14 mouse cellular contexts compared by ENCODE assay signal in the genomic region with DNA sequence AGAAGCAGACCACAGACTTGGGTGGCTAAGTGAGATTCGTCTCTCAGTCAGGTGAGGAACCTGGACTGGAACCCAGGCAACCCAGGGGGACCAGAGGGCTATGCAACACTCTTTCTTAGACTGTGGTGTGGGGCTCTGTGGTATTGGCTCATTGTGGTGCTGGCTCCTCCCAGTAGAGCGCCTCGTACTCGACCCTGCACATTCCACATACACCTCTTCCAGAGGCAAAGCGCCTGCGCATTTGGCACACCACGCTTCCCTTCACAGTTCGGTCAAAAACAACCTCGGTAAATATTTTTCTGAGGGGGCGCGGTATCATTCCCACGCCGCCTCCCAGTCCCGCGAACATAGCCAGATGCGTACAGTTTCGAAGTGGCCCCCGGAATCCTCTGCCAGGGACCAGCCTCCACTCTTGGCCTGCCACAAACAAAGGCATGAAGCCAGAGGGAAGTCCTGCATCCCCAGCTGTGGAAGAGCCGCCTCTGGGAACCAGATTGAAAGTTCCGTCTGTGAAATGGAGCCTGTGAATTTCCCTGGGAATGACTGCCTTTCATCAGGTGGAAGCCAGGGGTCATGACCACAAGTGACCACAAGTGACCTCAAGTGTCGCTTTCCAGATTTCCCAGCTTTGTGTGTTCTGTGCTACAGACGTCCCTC. TPM values are rescaled to one million over a fixed set of nuclear protein-coding genes. Genes with fewer than 3 reads are reported as not detected.
A peak's percentile ranks its signal among the peaks of the same experiment; 100 is the strongest.
DNase-seq lines count a peak whose midpoint lies in the region; ATAC-seq and TF ChIP-seq lines count a peak whose summit lies in the region.
"Had no signal": no experiment of that assay in that cellular context is flagged by ENCODE, and none has a peak within 500 bp of the region (broad histone marks: within the 10 kb centered on the region; RNA-seq: fewer than 3 reads in every experiment).

No protein-coding gene starts in this region.

- H3K27me3 ChIP-seq in ES-Bruce4 (ENCODE audit: control insufficient read depth, insufficient read depth, low read length, poor library complexity, severe bottlenecking), result no peaks in the 10 kb centered on the region
- H3K27me3 ChIP-seq in heart, adult 2 months (ENCODE audit: control insufficient read depth, insufficient read depth, low read length), result no peaks in the 10 kb centered on the region
- no peaks in the 10 kb centered on the region for H3K27me3 ChIP-seq in midbrain, embryonic 11.5 days (ENCODE audit: control insufficient read depth, insufficient read depth, low read length)
- H3K27me3 ChIP-seq: embryonic facial prominence, embryonic 15.5 days; hindbrain, embryonic 12.5 days had no signal

- no peaks in the 10 kb centered on the region for H3K9me3 ChIP-seq in ES-Bruce4 (replicated peaks; ENCODE audit: control insufficient read depth, insufficient read depth, low read length, poor library complexity, severe bottlenecking)
- no peaks in the 10 kb centered on the region for H3K9me3 ChIP-seq in midbrain, embryonic 11.5 days (ENCODE audit: control insufficient read depth, low read length)
- H3K9me3 ChIP-seq: embryonic facial prominence, embryonic 15.5 days; hindbrain, embryonic 12.5 days had no signal

- H3K4me1 ChIP-seq in ES-Bruce4 (ENCODE audit: control insufficient read depth, insufficient read depth, low read length), result no peaks in the 10 kb centered on the region
- peaks cover 39% of the 10 kb centered on the region for H3K4me1 ChIP-seq in heart, adult 2 months (ENCODE audit: control insufficient read depth, insufficient read depth, low read length)
- peaks cover 3% of the 10 kb centered on the region; the same call in 1 of the 2 replicates for H3K4me1 ChIP-seq in midbrain, embryonic 11.5 days (ENCODE audit: control insufficient read depth, insufficient read depth, low read length)

- no peak for TF ChIP-seq POLR2A in ES-Bruce4 (IDR thresholded peaks at IDR 0.05; ENCODE audit: insufficient read depth, low read length)
- no peak for TF ChIP-seq POLR2A in heart, adult 2 months (IDR thresholded peaks at IDR 0.05; ENCODE audit: insufficient read depth, low read depth, low read length)

- no peak overlapping the region; the same call in 1 of the 2 replicates for H3K9ac ChIP-seq in ES-Bruce4 (ENCODE audit: low read depth, poor library complexity, severe bottlenecking)
- no peak overlapping the region for H3K9ac ChIP-seq in heart, adult 2 months (ENCODE audit: low read depth, low read length)
- H3K9ac ChIP-seq in midbrain, embryonic 11.5 days (ENCODE audit: low read length), result no peak overlapping the region
- H3K9ac ChIP-seq: embryonic facial prominence, embryonic 15.5 days; hindbrain, embryonic 12.5 days; liver, postnatal 0 days had no signal

- 45% methylated on average over 22 of the region's 22 CpGs for WGBS in heart, adult 2 months
- WGBS in midbrain, embryonic 11.5 days, result 80% methylated on average over 22 of the region's 22 CpGs

- peak overlapping the region; percentile 62 for H3K27ac ChIP-seq in gastrocnemius, adult 2 months
- H3K27ac ChIP-seq in ES-Bruce4 (ENCODE audit: insufficient read depth, low read length), result no peak overlapping the region
- H3K27ac ChIP-seq in heart, adult 2 months, result peak overlapping the region; percentile 73
- H3K27ac ChIP-seq in midbrain, embryonic 11.5 days (ENCODE audit: low read depth, low read length), result no peak overlapping the region
- H3K27ac ChIP-seq: embryonic facial prominence, embryonic 15.5 days; hindbrain, embryonic 12.5 days had no signal

- no peak for TF ChIP-seq EP300 in ES-Bruce4 (IDR thresholded peaks at IDR 0.05; ENCODE audit: insufficient read depth, low read depth, low read length)
- TF ChIP-seq EP300 in heart, adult 2 months (IDR thresholded peaks at IDR 0.05; ENCODE audit: insufficient read depth, low read depth, low read length), result 0 out of 2 replicates have a peak, but pooled peaks have one; percentile 18

- TF ChIP-seq CTCF in gastrocnemius, adult 2 months (IDR thresholded peaks at IDR 0.05), result no peak
- TF ChIP-seq CTCF in ES-Bruce4 (IDR thresholded peaks at IDR 0.05; ENCODE audit: low read depth, low read length), result no peak
- TF ChIP-seq CTCF in heart, adult 2 months (IDR thresholded peaks at IDR 0.05), result 0 out of 2 replicates have a peak, but pooled peaks have one; percentile 19

- H3K79me2 ChIP-seq in heart, adult 2 months (replicated peaks; ENCODE audit: control insufficient read depth, insufficient read depth, low read length), result no peaks in the 10 kb centered on the region; the same call in 1 of the 2 replicates

- H3K4me3 ChIP-seq in gastrocnemius, adult 2 months, result peak overlapping the region; percentile 45
- peak overlapping the region; percentile 24 for H3K4me3 ChIP-seq in ES-Bruce4 (ENCODE audit: low read depth, low read length)
- H3K4me3 ChIP-seq in heart, adult 2 months, result 0 out of 2 replicates have a peak overlapping the region, but pooled peaks have one; percentile 6
- no peak overlapping the region for H3K4me3 ChIP-seq in midbrain, embryonic 11.5 days (ENCODE audit: low read depth, low read length)
- H3K4me3 ChIP-seq: embryonic facial prominence, embryonic 15.5 days; hindbrain, embryonic 12.5 days had no signal

- DNase-seq in gastrocnemius, adult 2 months, result peak; percentile 35
- DNase-seq in gastrocnemius, postnatal 36 days, result no peak
- DNase-seq in heart, adult 2 months, result peak; percentile 66 to 76
- peak; percentile 67 for DNase-seq in kidney, postnatal 14 days
- no peak for DNase-seq in right cerebral cortex, adult 18-20 months
- DNase-seq in frontal cortex, postnatal 10 days (ENCODE audit: low spot score in 2 of 2), result no peak
- DNase-seq in midbrain, embryonic 11.5 days (ENCODE audit: low spot score, missing footprints), result no peak
- DNase-seq: adrenal gland, postnatal 10 days; cerebellum, adult 11-12 months; left cerebral cortex, postnatal 4 days; liver, postnatal 0 days had no signal

- H3K36me3 ChIP-seq in ES-Bruce4 (ENCODE audit: control insufficient read depth, insufficient read depth, low read length, poor library complexity, severe bottlenecking), result no peaks in the 10 kb centered on the region
- peaks cover 9% of the 10 kb centered on the region; the same call in 1 of the 2 replicates for H3K36me3 ChIP-seq in heart, adult 2 months (ENCODE audit: control insufficient read depth, insufficient read depth, low read length)
- no peaks in the 10 kb centered on the region for H3K36me3 ChIP-seq in midbrain, embryonic 11.5 days (ENCODE audit: control insufficient read depth, insufficient read depth, low read length)
- H3K36me3 ChIP-seq: embryonic facial prominence, embryonic 15.5 days; hindbrain, embryonic 12.5 days had no signal

- no peak for ATAC-seq in midbrain, embryonic 11.5 days (ENCODE audit: low FRiP score)
- ATAC-seq: liver, postnatal 0 days had no signal

- intact Hi-C loops in gastrocnemius, adult 2 months (cut with DNase I), result no loop called here
- intact Hi-C loops in gastrocnemius, postnatal 36 days (cut with DNase I), result no loop called here
- intact Hi-C loops in heart, adult 2 months (cut with DNase I), result no loop called here

- no peak overlapping the region for H3K4me2 ChIP-seq in midbrain, embryonic 11.5 days
- H3K4me2 ChIP-seq: embryonic facial prominence, embryonic 15.5 days; hindbrain, embryonic 12.5 days had no signal

RNA-seq across cellular contexts. Expression of gene Podxl, which starts 12.8 kb away (rescaled TPM):
- 10 to 100 TPM; 22.0 to 31.9 TPM for total RNA-seq in gastrocnemius, adult 2 months (2021)
- 10 to 100 TPM; 15.7 to 20.8 TPM for total RNA-seq in gastrocnemius, postnatal 36 days (2021)
- 141 and 145 TPM in 2 replicates for polyA plus RNA-seq in ES-Bruce4 (2011; ENCODE audit: insufficient read depth, insufficient read length, low read depth, missing spikeins)
- 10 to 100 TPM; 71.6 to 90.9 TPM for total RNA-seq in heart, adult 2 months (2021)
- polyA plus RNA-seq in heart, adult 2 months (2012; rRNA removed), result 53.8 and 99.2 TPM in 2 replicates
- 10.8 and 13.2 TPM in 2 replicates for polyA plus RNA-seq in midbrain, embryonic 11.5 days (2014; fragmentation: Nextera tagmentation; extraction: Ambion mirVana)

Comparison
In these comparisons a context has a peak if more than half of its experiments do, and no peak if none do; other contexts are left out.
1. DNase-seq: peak in gastrocnemius, adult 2 months (single experiment), heart, adult 2 months (2 of 2) and kidney, postnatal 14 days (single experiment); none in gastrocnemius, postnatal 36 days (0 of 2), right cerebral cortex, adult 18-20 months (single experiment), frontal cortex, postnatal 10 days (0 of 2) and midbrain, embryonic 11.5 days (single experiment).
2. H3K27ac ChIP-seq: peak in gastrocnemius, adult 2 months (single experiment) and heart, adult 2 months (single experiment); none in ES-Bruce4 (single experiment) and midbrain, embryonic 11.5 days (single experiment).